Mouse (Mus musculus): ENCODE data around the gene Wars2. TPM values are rescaled to one million over a fixed set of nuclear protein-coding genes. Genes with fewer than 3 reads are reported as not detected.

Gene Wars2
- polyA plus RNA-seq, 1 experiment from 2014 or later, result 10.8 TPM

DNA sequence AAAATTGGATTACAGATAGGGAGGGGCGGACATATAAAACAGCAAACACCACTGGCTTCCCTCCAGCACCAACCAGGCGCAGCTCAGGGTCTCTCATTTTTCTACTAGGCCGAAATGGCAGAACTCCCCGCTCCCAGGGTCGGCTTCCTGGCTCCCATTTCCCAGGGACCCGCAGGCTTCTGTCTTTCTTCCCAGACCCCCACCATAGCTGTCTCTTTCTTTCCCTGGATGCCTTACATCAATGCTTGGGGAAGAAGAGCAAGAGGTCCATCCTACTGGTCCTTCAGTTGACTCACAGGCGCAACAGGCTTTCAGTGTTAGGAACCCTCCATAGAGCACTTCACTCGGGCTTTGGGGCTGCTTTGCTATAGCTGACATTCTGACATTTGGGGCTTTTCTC, 101.6 kb downstream of the Wars2 start:
- WGBS, result 5% methylated on average over 8 of the region's 8 CpGs
- no peaks in the 10 kb centered on the region for H3K36me3 ChIP-seq
- DNase-seq (ENCODE audit: low spot score), result peak; percentile 53
- H3K9me3 ChIP-seq (replicated peaks), result no peaks in the 10 kb centered on the region
- peak overlapping the region; percentile 92 for H3K27ac ChIP-seq
- peak overlapping the region; percentile 65 for H3K4me3 ChIP-seq
- peaks cover 89% of the 10 kb centered on the region for H3K27me3 ChIP-seq (ENCODE audit: low read depth, poor library complexity, severe bottlenecking)
- H3K4me1 ChIP-seq, result peaks cover 74% of the 10 kb centered on the region

- Histone ChIP-seq H3K36me3 (no peaks in the 10 kb centered on the region), H3K27me3 (ENCODE audit: low read depth, poor library complexity, severe bottlenecking) (peaks cover 85% of the 10 kb centered on the region), H3K4me3 (no peak overlapping the region), H3K9me3 (replicated peaks) (no peaks in the 10 kb centered on the region), H3K27ac (peak overlapping the region; percentile 6; the same call in 1 of the 2 replicates), H3K4me1 (peaks cover 79% of the 10 kb centered on the region)
- DNase-seq (ENCODE audit: low spot score), result peak; percentile 25
- WGBS, result 18% methylated on average over 3 of the region's 3 CpGs
These were observed 104.5 kb downstream of the Wars2 start for GRCm38 (mm10) chr3:99245341-99245740.

DNA sequence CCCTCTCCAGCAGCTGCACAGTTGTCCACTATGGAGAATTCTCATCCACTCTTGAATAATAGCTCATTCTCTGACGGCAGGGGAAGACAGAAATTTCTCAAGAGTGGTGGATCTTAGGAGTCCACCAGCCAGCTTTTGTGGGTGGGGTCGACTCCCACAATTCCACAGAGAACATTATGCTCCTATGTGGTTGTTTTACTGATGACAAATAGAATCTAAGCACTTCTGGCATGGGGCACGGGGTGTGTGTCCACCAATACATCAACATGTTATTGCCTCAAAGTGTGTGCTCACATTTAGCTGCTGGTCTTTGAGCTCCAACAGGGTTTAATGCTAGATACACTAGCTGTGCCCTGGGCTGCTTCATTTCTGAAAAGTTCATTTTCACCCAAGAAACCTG, 105.8 kb downstream of the Wars2 start:
- Histone ChIP-seq H3K27me3 (ENCODE audit: low read depth, poor library complexity, severe bottlenecking) (peaks cover 92% of the 10 kb centered on the region), H3K4me1 (peaks cover 81% of the 10 kb centered on the region), H3K27ac (no peak overlapping the region), H3K4me3 (no peak overlapping the region), H3K9me3 (replicated peaks) (no peaks in the 10 kb centered on the region), H3K36me3 (no peaks in the 10 kb centered on the region)
- 36% methylated on average over 3 of the region's 3 CpGs for WGBS
- DNase-seq (ENCODE audit: low spot score), result peak; percentile 30

GRCm38 (mm10) chr3:99247586-99247985, 106.7 kb downstream of the Wars2 start:
- H3K27ac ChIP-seq, result peak overlapping the region; percentile 99
- peak overlapping the region; percentile 88 for H3K4me3 ChIP-seq
- WGBS, result 4% methylated on average over 4 of the region's 4 CpGs
- H3K36me3 ChIP-seq, result no peaks in the 10 kb centered on the region
- peaks cover 94% of the 10 kb centered on the region for H3K27me3 ChIP-seq (ENCODE audit: low read depth, poor library complexity, severe bottlenecking)
- peaks cover 83% of the 10 kb centered on the region for H3K4me1 ChIP-seq
- no peaks in the 10 kb centered on the region for H3K9me3 ChIP-seq (replicated peaks)
- DNase-seq (ENCODE audit: low spot score), result peak; percentile 46

GRCm38 (mm10) chr3:99247996-99248801, 107.3 kb downstream of the Wars2 start:
- Histone ChIP-seq H3K27me3 (ENCODE audit: low read depth, poor library complexity, severe bottlenecking) (peaks cover 88% of the 10 kb centered on the region), H3K4me3 (peak overlapping the region; percentile 88), H3K4me1 (peaks cover 82% of the 10 kb centered on the region), H3K36me3 (no peaks in the 10 kb centered on the region), H3K27ac (peak overlapping the region; percentile 99), H3K9me3 (replicated peaks) (no peaks in the 10 kb centered on the region)
- 1% methylated on average over 28 of the region's 28 CpGs for WGBS
- peak; percentile 77 for DNase-seq (ENCODE audit: low spot score)

DNA sequence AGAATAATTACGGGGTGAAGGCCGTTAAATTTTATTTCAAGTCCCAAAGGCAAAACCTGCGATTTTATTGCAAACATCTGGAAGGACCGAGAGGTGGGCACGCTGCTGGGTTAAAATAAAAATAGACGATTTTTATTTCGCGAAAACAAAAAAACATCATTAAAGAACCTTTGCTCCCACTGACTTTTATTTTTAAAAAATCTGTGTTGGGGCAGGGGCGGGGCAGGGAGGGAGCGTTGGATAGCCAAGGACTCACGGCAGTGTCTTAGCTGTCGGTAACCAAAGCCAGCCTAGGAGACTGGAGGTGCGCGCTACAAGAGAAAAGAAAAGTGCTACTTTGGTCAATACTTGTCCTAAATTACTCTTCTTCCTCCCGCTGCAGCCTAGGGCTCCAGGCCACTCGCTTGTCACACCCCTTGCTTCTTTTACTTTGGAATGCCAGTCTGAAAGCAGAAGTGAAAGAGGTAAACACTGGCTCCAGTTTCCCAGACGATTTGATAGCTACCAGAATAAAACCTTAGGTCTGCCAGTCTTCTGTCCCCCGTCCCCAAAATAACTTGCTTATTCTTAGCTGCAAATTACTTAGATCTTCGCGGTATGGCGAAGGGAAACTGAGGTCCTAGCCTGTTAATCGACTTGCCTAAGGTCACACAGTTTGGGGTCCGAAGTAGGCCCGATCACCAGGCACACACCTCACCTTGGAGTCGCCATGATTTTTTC, 108.1 kb downstream of the Wars2 start:
- Histone ChIP-seq H3K36me3 (no peaks in the 10 kb centered on the region), H3K9me3 (replicated peaks) (no peaks in the 10 kb centered on the region), H3K4me1 (peaks cover 76% of the 10 kb centered on the region), H3K4me3 (peak overlapping the region; percentile 88), H3K27me3 (ENCODE audit: low read depth, poor library complexity, severe bottlenecking) (peaks cover 80% of the 10 kb centered on the region), H3K27ac (peak overlapping the region; percentile 99)
- WGBS, result under 1% methylated on average over 25 of the region's 25 CpGs
- DNase-seq (ENCODE audit: low spot score), result peak; percentile 66

DNA sequence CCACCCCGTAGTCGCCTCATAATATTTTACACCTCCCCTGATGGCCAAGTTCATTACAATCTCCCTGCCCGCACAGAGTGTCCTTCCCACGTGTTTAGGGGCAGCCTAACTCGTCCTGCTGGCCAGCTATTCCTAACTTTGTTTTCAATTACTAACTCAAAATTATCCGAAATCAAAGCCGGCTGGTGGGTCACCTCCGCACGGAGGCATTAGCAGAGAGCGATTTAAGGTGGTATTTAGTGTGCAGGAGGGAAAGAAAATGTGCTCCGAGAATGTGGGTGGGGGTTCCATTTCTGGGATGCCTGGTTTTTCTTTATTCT, 108.6 kb downstream of the Wars2 start:
- Histone ChIP-seq H3K27ac (peak overlapping the region; percentile 99), H3K4me3 (peak overlapping the region; percentile 88), H3K36me3 (no peaks in the 10 kb centered on the region), H3K9me3 (replicated peaks) (no peaks in the 10 kb centered on the region), H3K4me1 (peaks cover 76% of the 10 kb centered on the region), H3K27me3 (ENCODE audit: low read depth, poor library complexity, severe bottlenecking) (peaks cover 74% of the 10 kb centered on the region)
- DNase-seq (ENCODE audit: low spot score), result peak; percentile 68
- 1% methylated on average over 11 of the region's 11 CpGs for WGBS

- Histone ChIP-seq H3K4me3 (peak overlapping the region; percentile 88), H3K4me1 (peaks cover 75% of the 10 kb centered on the region), H3K27ac (peak overlapping the region; percentile 99), H3K27me3 (ENCODE audit: low read depth, poor library complexity, severe bottlenecking) (peaks cover 71% of the 10 kb centered on the region), H3K36me3 (peaks cover 3% of the 10 kb centered on the region), H3K9me3 (replicated peaks) (no peaks in the 10 kb centered on the region)
- DNase-seq (ENCODE audit: low spot score), result no peak
- WGBS, result 0% methylated on average over 6 of the region's 6 CpGs
These were observed 109.0 kb downstream of the Wars2 start for GRCm38 (mm10) chr3:99249906-99250305.

DNA sequence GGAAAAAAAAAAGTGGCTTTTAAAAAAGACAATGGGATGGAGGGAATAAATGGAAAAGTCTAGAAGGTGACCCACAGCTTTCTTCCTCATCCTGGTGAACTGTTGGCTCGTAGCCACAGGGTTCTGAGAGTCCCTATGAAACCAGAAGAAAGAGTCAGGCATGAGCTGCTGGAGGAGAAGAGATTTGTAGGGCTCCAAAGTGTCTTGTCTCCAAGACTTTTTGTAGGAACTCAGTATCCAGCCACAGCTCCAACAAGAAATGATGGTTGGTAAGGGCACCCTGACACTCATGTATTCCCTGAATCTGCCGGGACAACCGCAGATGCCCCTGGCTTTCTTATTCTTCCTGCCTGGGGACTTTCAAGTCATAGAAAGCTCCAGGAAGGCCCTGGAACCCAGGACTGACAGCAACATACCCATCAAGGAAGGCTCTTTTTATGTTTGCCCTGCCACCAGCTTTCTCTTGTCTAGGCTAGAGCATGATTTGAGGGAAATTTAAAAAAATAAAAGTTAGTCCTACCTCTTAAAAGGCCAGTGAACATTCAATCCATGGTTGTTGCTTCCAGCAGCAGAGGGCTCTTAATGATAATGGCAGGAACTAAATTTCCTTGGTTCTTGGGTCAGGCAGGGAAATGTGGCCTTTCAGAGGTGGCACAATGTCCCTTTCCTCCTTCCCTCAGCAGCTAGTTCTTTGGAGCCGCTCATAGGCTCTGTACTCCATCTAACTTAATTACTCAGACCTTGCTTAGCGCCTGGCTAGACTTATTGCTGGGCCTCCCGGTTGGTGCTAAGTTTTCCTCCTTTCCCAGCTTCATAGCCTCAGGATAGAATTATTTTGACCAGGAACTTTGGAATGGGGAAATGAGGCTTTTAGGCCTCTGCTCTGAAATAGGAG, 110.7 kb downstream of the Wars2 start:
- peak overlapping the region; percentile 88 for H3K4me3 ChIP-seq
- peak overlapping the region; percentile 99 for H3K27ac ChIP-seq
- 7% methylated on average over 6 of the region's 6 CpGs for WGBS
- peaks cover 63% of the 10 kb centered on the region for H3K27me3 ChIP-seq (ENCODE audit: low read depth, poor library complexity, severe bottlenecking)
- no peaks in the 10 kb centered on the region for H3K9me3 ChIP-seq (replicated peaks)
- H3K36me3 ChIP-seq, result peaks cover 12% of the 10 kb centered on the region
- no peak for DNase-seq (ENCODE audit: low spot score)
- H3K4me1 ChIP-seq, result peaks cover 60% of the 10 kb centered on the region

DNA sequence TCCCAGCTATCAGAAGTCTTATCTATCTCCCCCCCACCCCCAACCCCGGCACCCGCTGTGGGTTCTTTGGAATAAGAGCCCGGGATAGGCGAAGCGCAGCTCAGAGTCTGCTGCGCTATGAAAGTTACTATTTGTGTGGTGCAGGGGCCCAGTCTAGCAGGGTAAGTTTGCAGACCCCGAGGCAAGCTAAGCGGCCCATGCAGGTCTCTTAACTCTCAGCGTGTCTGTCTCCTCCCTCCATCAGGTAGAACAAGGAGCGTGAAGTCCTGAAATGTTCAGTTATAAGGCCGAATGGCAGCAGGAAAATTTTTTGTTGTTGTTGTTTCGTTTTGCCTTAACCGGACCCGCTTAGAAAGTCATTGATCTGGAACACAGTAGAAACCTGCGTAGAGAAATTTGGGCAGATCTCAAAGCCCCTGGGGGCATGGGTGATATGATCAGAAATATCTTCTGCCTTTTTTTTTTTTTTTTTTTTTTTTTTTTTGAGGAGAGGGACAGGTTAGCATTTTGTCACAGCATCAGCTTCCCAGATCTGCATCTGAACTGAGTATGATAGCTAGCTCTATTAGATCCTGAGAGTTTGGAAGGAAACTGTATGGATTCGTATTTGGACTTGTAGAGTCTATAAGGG, 111.7 kb downstream of the Wars2 start:
- 2% methylated on average over 16 of the region's 16 CpGs for WGBS
- Histone ChIP-seq H3K4me1 (peaks cover 59% of the 10 kb centered on the region), H3K4me3 (peak overlapping the region; percentile 88), H3K36me3 (peaks cover 22% of the 10 kb centered on the region), H3K9me3 (replicated peaks) (no peaks in the 10 kb centered on the region), H3K27ac (peak overlapping the region; percentile 99), H3K27me3 (ENCODE audit: low read depth, poor library complexity, severe bottlenecking) (peaks cover 63% of the 10 kb centered on the region)
- DNase-seq (ENCODE audit: low spot score), result peak; percentile 49

DNA sequence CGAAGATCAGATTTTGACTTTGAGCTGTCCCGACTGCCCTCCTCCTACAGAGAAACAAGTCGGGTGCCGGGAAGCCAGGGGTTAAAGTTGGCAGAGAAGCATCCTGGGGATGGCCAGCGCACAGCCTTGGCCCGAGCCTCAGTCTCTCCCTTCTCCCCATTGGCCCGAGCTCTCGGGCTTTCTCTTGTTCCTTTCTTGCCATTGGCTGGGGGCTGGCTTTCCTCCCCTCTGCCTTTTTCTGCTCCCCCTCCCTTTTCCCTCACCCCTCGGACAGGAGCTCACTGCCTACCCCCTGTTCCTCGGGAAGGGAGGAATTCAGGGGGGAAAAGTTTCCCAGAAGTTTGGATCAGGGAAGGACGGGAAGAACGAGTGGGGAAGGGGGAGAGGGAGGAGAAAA, 112.2 kb downstream of the Wars2 start:
- Histone ChIP-seq H3K4me1 (peaks cover 59% of the 10 kb centered on the region), H3K4me3 (peak overlapping the region; percentile 88), H3K27ac (peak overlapping the region; percentile 99), H3K27me3 (ENCODE audit: low read depth, poor library complexity, severe bottlenecking) (peaks cover 64% of the 10 kb centered on the region), H3K36me3 (peaks cover 28% of the 10 kb centered on the region), H3K9me3 (replicated peaks) (no peaks in the 10 kb centered on the region)
- under 1% methylated on average over 12 of the region's 12 CpGs for WGBS
- peak; percentile 84 for DNase-seq (ENCODE audit: low spot score)
